Mouse (Mus musculus) cerebellum, adult 2 months (tissue): ENCODE results near the gene Dcun1d3. TPM values are rescaled to one million over a fixed set of nuclear protein-coding genes. Genes with fewer than 3 reads are reported as not detected.

Experiments
- DNase-seq, 2 experiments: peaks; one replicate each; pipeline ENCODE4 v3.0.0; 2021
- H3K27ac ChIP-seq: fragments of 200-500 bp; 2 replicates; pipeline ENCODE4 v1.5.1; 2012; ENCODE audit warnings: low read length, control low read depth, inconsistent platforms; ENCODE audit not compliant: insufficient read depth
- H3K27me3 ChIP-seq: fragments of 200-500 bp; 2 replicates; pipeline ENCODE4 v1.6.1; 2012; ENCODE audit warnings: inconsistent platforms, mild to moderate bottlenecking, low read length, moderate library complexity; ENCODE audit not compliant: control insufficient read depth, insufficient read depth
- H3K4me1 ChIP-seq: fragments of 200-500 bp; 2 replicates; pipeline ENCODE4 v1.6.1; 2011; ENCODE audit warnings: low read length; ENCODE audit not compliant: control insufficient read depth, insufficient read depth
- H3K4me3 ChIP-seq: fragments of 200-500 bp; replicated peaks from 2 replicates; pipeline ENCODE3; 2011; ENCODE audit warnings: mild to moderate bottlenecking, low read depth, low read length, control low read depth; ENCODE audit not compliant: insufficient read depth
- CTCF ChIP-seq: fragments of 200-500 bp; IDR thresholded peaks from 2 replicates; pipeline ENCODE4 v1.5.1; 2011; ENCODE audit warnings: low read depth, mild to moderate bottlenecking, control low read depth, low read length, moderate library complexity, borderline replicate concordance; ENCODE audit not compliant: insufficient read depth
- POLR2A ChIP-seq: fragments of 200-500 bp; IDR thresholded peaks from 2 replicates; pipeline ENCODE4 v1.6.1; 2011; ENCODE audit warnings: low read length, control low read depth, borderline replicate concordance; ENCODE audit not compliant: insufficient read depth
- WGBS: fragments of 180-500 bp; shearing (Covaris S2); methylation state at CpG from one replicate; pipeline ENCODE4 v1.1.7; 2018; 5-methylcytosine and 5-hydroxymethylcytosine counted together
- polyA plus RNA-seq: library from polyadenylated mRNA; depleted of rRNA; stranded (reverse); fragments of >200 nt; gene quantifications from 2 replicates; pipeline ENCODE4 v1.2.3, GENCODE M21; 2012

Gene Dcun1d3
- polyA plus RNA-seq, 1 experiment = 10.8 TPM

DNA sequence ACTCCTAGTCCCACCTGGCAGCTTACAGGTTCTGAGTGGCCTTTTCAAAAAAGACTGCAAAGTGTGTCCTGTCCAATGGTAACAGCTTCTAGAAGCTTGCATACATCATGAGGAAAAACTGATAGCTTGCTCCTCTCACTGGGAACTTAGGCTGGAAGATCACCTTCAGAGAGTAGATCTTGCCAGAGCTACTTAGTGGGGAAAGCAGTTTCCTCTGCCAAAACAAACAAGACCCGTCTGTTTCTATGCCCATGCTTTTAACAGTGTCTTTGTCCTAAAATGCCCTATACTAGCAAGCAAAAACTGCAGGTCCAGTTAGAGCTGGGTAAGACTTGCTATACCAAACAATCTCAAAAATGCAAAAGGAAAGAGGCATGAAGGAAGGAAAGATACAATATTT is 30.0 kb downstream of the Dcun1d3 start:
- peaks cover 9% of the 10 kb centered on the region for H3K4me1 ChIP-seq
- 8% methylated on average over 1 of the region's 1 CpGs for WGBS
- no peak for DNase-seq
- no peak overlapping the region for H3K27ac ChIP-seq
- no peaks in the 10 kb centered on the region for H3K27me3 ChIP-seq
- no peak for TF ChIP-seq CTCF
- TF ChIP-seq POLR2A = no peak
- H3K4me3 ChIP-seq = no peak overlapping the region

DNA sequence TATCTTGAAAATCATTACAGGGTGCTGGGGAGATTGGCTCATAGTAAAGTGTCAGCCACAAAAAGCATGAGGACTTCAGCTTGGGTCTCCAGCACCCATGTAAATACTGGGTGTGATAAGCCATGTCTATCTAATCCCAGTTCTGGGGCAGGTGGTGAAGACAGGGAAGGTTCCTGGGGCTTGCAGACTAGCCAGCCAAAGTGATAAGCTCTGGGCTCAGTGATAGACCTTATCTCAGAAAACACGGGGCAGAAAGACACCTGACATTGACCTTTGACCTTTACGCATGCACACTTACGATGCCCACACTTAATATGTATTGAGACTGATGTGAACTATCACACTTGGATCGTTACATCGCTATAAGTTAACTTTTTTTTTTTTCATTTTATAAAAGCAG is 31.6 kb downstream of the Dcun1d3 start:
- 91% methylated on average over 5 of the region's 5 CpGs for WGBS
- peaks cover 9% of the 10 kb centered on the region for H3K4me1 ChIP-seq

DNA sequence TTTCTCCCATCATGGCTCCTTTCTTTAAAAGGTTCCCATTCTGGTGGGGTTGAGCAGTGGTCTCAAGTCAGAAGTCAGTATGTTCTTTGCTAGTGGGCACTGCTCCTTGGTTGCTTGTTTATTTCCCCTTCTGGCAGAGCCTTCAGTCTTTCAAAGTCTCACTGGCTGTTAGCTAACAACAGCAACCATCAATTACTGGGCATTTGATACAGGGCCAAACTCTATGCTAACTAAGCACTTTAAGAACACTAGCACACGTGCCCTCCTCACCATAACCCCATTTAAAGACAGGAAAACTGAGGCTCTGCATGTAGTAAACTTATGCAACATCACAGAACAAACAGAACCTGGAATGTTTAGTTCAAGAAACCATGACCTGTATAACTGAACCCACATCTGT is 33.9 kb downstream of the Dcun1d3 start:
- peaks cover 9% of the 10 kb centered on the region for H3K4me1 ChIP-seq
- DNase-seq = no peak
- no peak for TF ChIP-seq CTCF
- H3K27ac ChIP-seq = no peak overlapping the region
- H3K27me3 ChIP-seq = no peaks in the 10 kb centered on the region
- H3K4me3 ChIP-seq = no peak overlapping the region
- WGBS = 28% methylated on average over 1 of the region's 1 CpGs

More for the DNA sequence above, 31.6 kb downstream of the Dcun1d3 start:
- no peaks in the 10 kb centered on the region for H3K27me3 ChIP-seq
- H3K27ac ChIP-seq = no peak overlapping the region
- no peak for DNase-seq
- no peak for TF ChIP-seq CTCF
- no peak for TF ChIP-seq POLR2A
- no peak overlapping the region for H3K4me3 ChIP-seq

DNA sequence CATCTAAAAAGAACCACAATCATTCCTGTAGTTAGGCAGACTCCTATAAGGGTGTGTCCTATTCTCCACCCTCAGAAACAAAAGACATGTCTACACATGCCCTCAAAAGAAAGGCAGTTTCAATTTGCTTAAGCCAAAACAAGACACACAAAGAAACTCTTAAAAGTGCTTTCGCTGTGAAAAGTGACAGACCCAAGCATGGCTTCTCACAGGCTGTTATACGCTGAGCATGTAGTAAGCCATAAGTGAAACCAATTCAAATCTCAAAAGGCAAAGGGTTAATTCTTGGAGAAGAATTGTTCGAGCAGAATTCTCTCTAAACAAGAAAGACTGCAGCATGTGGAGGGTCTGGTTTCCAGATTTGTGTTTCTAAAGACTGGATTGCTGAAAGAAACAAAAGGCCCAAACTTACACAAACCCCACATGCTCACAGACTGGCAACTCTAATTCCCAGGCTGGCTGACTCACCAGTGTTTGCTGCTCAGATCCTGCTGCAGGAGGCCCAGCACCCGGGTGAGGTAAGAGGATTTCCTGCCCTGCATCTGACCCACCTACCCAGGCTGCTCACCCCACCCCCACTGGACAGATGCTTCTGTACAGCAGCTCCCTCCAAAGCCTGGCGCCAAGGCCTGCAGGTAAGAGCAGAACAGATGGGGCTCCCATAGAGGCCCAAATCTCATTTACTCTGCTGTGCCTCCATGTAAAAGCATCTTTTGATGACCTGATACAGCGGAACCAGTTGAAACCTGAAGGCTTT is 34.6 kb downstream of the Dcun1d3 start:
- TF ChIP-seq POLR2A = no peak
- TF ChIP-seq CTCF = no peak
- WGBS = 47% methylated on average over 6 of the region's 6 CpGs
- H3K27ac ChIP-seq = no peak overlapping the region; the same call in 1 of the 2 replicates
- no peaks in the 10 kb centered on the region for H3K27me3 ChIP-seq
- peaks cover 9% of the 10 kb centered on the region for H3K4me1 ChIP-seq
- no peak overlapping the region for H3K4me3 ChIP-seq
- DNase-seq = peak; percentile 42 to 54

DNA sequence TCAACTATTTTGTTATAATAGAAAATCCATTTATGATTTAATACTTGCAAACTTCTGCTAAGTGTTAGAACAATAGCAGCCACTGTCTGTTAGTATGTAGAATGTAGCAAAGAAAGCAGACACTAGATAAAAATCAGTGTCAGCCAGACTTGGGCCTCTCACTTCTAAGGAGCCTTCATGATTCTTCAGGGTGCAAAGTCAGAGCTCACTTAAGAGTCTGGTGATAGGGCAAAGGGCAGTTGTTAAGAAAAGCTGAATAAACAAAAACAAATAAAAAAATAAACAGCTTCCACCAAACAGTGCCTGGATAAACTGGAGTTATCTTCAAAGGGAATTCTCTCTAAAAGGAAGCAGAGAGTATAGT is 35.1 kb downstream of the Dcun1d3 start:
- DNase-seq = no peak
- no peak for TF ChIP-seq CTCF
- no peak for TF ChIP-seq POLR2A
- Histone ChIP-seq H3K4me1 (peaks cover 7% of the 10 kb centered on the region), H3K4me3 (no peak overlapping the region), H3K27me3 (no peaks in the 10 kb centered on the region), H3K27ac (no peak overlapping the region)

DNA sequence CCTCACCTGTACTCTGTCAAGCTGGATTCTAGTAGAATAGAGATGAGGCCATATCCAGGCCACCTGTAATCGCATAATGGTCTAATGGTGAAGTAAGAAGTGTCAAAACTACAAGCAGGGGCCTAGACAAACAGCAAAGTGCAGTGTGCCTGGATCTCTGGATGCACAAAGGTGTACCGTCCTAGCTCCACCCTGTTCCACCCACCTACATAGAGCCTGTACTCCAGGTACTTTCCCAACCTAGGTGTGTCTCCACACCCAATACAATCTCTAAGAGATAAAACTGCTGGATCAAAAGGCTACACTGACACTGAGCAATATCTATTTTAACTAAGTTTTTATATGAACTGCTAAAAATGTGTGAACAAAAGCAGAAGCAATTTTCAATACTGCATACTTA is 35.5 kb downstream of the Dcun1d3 start:
- Histone ChIP-seq H3K4me3 (no peak overlapping the region), H3K27ac (no peak overlapping the region), H3K27me3 (no peaks in the 10 kb centered on the region), H3K4me1 (peaks cover 7% of the 10 kb centered on the region)
- no peak for DNase-seq
- TF ChIP-seq CTCF (no peak), POLR2A (no peak)
- WGBS = 93% methylated on average over 2 of the region's 2 CpGs

DNA sequence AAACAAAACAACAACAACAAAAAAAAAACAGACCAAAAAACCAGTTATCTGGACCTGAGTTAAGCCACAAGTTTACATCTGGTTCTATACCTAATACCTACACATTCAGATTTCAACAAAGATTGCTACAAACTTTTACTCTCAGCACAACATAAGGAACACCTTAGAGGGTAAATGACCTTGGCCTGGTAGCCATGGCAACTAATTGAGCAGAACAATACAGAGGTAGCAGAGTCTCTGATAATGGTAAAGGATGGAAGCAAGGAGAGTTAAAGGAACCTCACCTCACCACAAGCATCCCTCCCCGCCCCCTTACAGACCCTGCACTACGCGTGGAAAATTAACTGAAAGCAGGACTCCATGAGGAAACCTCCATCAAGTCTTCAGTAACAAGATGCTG is 36.0 kb downstream of the Dcun1d3 start:
- 97% methylated on average over 3 of the region's 3 CpGs for WGBS
- DNase-seq = no peak
- H3K4me3 ChIP-seq = no peak overlapping the region
- TF ChIP-seq CTCF (no peak), POLR2A (no peak)
- H3K27ac ChIP-seq = no peak overlapping the region
- peaks cover 7% of the 10 kb centered on the region for H3K4me1 ChIP-seq
- H3K27me3 ChIP-seq = no peaks in the 10 kb centered on the region

DNA sequence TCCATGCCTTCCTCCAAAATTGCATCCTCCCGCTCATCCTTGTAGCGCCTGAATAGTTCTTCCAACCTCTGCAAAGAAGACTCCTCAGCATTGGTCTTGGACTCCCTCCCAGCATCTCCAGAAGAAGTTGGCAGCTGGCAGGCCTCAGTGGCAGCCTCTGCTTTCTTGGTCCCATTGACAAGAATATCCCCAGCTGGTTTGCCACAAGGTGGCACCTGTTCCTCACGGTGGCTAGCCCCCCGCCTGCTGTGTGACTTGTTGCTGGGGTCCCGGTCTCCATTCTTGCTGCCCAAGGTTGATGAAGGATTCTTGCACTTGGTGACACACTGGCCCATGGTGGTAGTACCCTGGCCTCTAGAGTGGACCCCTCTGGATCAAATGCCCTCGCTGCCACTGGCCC is 36.6 kb downstream of the Dcun1d3 start:
- no peak for DNase-seq
- WGBS = 52% methylated on average over 6 of the region's 6 CpGs
- Histone ChIP-seq H3K27ac (no peak overlapping the region), H3K27me3 (no peaks in the 10 kb centered on the region), H3K4me3 (no peak overlapping the region), H3K4me1 (peaks cover 7% of the 10 kb centered on the region)
- no peak for TF ChIP-seq POLR2A
- no peak for TF ChIP-seq CTCF
